Mouse (Mus musculus): Measurements from ENCODE around the gene P3h1.

GRCm38 (mm10) chr4:119262483-119262882 is 29.8 kb downstream of the P3h1 start:
- TF ChIP-seq GATA1 (IDR thresholded peaks at IDR 0.05; ENCODE audit: borderline replicate concordance, low read length) = no peak
- TF ChIP-seq FLI1 (IDR thresholded peaks at IDR 0.05; ENCODE audit: low read length) = no peak

Data from megakaryocyte, embryonic 14.5 days (primary cell).